Mouse (Mus musculus) midbrain, embryonic 11.5 days (tissue): ENCODE data around the gene Nr2c2ap. TPM values are rescaled to one million over a fixed set of nuclear protein-coding genes. Genes with fewer than 3 reads are reported as not detected.

Experiments used
- ATAC-seq: fragments of 200-750 bp; cut with Nextera tagmentation; 2 replicates; pipeline ENCODE4 v1.8.0; 2017; ENCODE audit warnings: moderate TSS enrichment, moderate library complexity; ENCODE audit not compliant: low FRiP score
- DNase-seq: peaks from one replicate; pipeline ENCODE4 v3.0.0; 2015; ENCODE audit warnings: low spot score; ENCODE audit errors: missing footprints
- H3K27ac ChIP-seq: fragments of 300-500 bp; sonication (generic); 2 replicates; pipeline ENCODE4 v1.5.1; 2014; ENCODE audit warnings: low read depth, low read length
- H3K27me3 ChIP-seq: fragments of 300-500 bp; sonication (generic); 2 replicates; pipeline ENCODE4 v1.6.1; 2014; ENCODE audit warnings: mild to moderate bottlenecking, low read length, moderate library complexity, mixed read lengths; ENCODE audit not compliant: control insufficient read depth, insufficient read depth
- H3K36me3 ChIP-seq: fragments of 300-500 bp; sonication (generic); 2 replicates; pipeline ENCODE4 v1.6.1; 2014; ENCODE audit warnings: mild to moderate bottlenecking, low read length, moderate library complexity, mixed read lengths; ENCODE audit not compliant: control insufficient read depth, insufficient read depth
- H3K4me1 ChIP-seq: fragments of 300-500 bp; sonication (generic); 2 replicates; pipeline ENCODE4 v1.6.1; 2014; ENCODE audit warnings: low read length; ENCODE audit not compliant: control insufficient read depth, insufficient read depth
- H3K4me2 ChIP-seq: fragments of 300-500 bp; sonication (generic); 2 replicates; pipeline ENCODE4 v1.6.1; 2014; ENCODE audit warnings: mild to moderate bottlenecking, moderate library complexity
- H3K4me3 ChIP-seq: fragments of 300-500 bp; sonication (generic); 2 replicates; pipeline ENCODE4 v1.5.1; 2014; ENCODE audit warnings: low read depth, low read length
- H3K9ac ChIP-seq: fragments of 300-500 bp; sonication (generic); 2 replicates; pipeline ENCODE4 v1.6.1; 2014; ENCODE audit warnings: low read length
- H3K9me3 ChIP-seq: fragments of 300-500 bp; sonication (generic); 2 replicates; pipeline ENCODE4 v1.6.1; 2016; ENCODE audit warnings: low read length; ENCODE audit not compliant: control insufficient read depth
- WGBS: fragments of 180-500 bp; shearing (Covaris S2); extraction: QIAGEN DNeasy Blood & Tissue Kit; methylation state at CpG from one replicate; pipeline ENCODE4 v1.1.7; 2014; 5-methylcytosine and 5-hydroxymethylcytosine counted together
- polyA plus RNA-seq: library from polyadenylated mRNA; unstranded; fragments of >200 nt; fragmentation: Nextera tagmentation; extraction: Ambion mirVana; gene quantifications from 2 replicates; pipeline ENCODE4 v1.2.1, GENCODE M21; 2014

Nr2c2ap gene
- polyA plus RNA-seq, 1 experiment from 2014 or later, result 14.3 TPM

GRCm38 (mm10) chr8:70152537-70153257, 21.6 kb downstream of the Nr2c2ap start:
- ATAC-seq, result peak; percentile 94
- no peak overlapping the region for H3K4me3 ChIP-seq

GRCm38 (mm10) chr8:70157240-70157800, 26.2 kb downstream of the Nr2c2ap start:
- Histone ChIP-seq H3K9ac (no peak overlapping the region), H3K9me3 (no peaks in the 10 kb centered on the region), H3K36me3 (no peaks in the 10 kb centered on the region), H3K27ac (0 out of 2 replicates have a peak overlapping the region, but pooled peaks have one; percentile 14), H3K4me1 (peaks cover 3% of the 10 kb centered on the region), H3K4me3 (no peak overlapping the region), H3K27me3 (no peaks in the 10 kb centered on the region), H3K4me2 (no peak overlapping the region)
- ATAC-seq, result no peak
- DNase-seq, result peak; percentile 53
- WGBS, result 88% methylated on average over 1 of the region's 1 CpGs

More at GRCm38 (mm10) chr8:70152537-70153257, 21.6 kb downstream of the Nr2c2ap start:
- no peaks in the 10 kb centered on the region for H3K9me3 ChIP-seq
- WGBS, result 13% methylated on average over 22 of the region's 22 CpGs
- peaks cover 4% of the 10 kb centered on the region for H3K4me1 ChIP-seq
- peak overlapping the region; percentile 29 for H3K4me2 ChIP-seq
- H3K27me3 ChIP-seq, result no peaks in the 10 kb centered on the region
- peak; percentile 93 for DNase-seq
- no peaks in the 10 kb centered on the region for H3K36me3 ChIP-seq
- no peak overlapping the region for H3K9ac ChIP-seq
- no peak overlapping the region for H3K27ac ChIP-seq

- Histone ChIP-seq H3K4me3 (peak overlapping the region; percentile 46), H3K27me3 (no peaks in the 10 kb centered on the region), H3K4me2 (peak overlapping the region; percentile 78), H3K27ac (no peak overlapping the region), H3K9ac (peak overlapping the region; percentile 71), H3K4me1 (no peaks in the 10 kb centered on the region), H3K36me3 (no peaks in the 10 kb centered on the region), H3K9me3 (no peaks in the 10 kb centered on the region)
- WGBS, result 12% methylated on average over 40 of the region's 40 CpGs
- ATAC-seq (peak; percentile 95), DNase-seq (peak; percentile 99)
Observed at GRCm38 (mm10) chr8:70158069-70158853, 27.1 kb downstream of the Nr2c2ap start.

DNA sequence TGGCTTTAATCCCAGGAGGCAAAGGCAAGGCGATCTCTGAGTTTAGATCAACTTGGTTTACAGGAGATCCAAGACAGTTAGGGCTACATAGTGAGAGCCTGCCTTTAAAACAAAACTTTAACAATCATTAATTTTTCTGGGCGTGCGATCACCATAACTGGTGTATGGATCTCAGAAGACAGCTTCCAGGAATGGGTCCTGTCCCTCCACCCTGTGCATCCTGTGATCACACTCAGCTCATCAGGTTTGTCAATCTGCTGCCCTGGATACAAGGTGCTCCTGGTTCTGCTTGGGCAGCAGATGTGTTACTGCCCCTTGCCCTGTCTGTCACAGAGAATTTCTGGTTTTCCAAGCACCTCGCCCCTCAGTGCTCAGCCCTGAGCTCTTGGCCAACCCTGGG, 28.1 kb downstream of the Nr2c2ap start:
- Histone ChIP-seq H3K9ac (no peak overlapping the region), H3K4me2 (no peak overlapping the region), H3K4me3 (no peak overlapping the region), H3K9me3 (no peaks in the 10 kb centered on the region), H3K36me3 (no peaks in the 10 kb centered on the region), H3K27ac (no peak overlapping the region), H3K27me3 (no peaks in the 10 kb centered on the region), H3K4me1 (no peaks in the 10 kb centered on the region)
- no peak for ATAC-seq
- WGBS, result 84% methylated on average over 4 of the region's 4 CpGs
- DNase-seq, result peak; percentile 59

- H3K9me3 ChIP-seq, result no peaks in the 10 kb centered on the region
- no peak overlapping the region for H3K27ac ChIP-seq
- 72% methylated on average over 13 of the region's 13 CpGs for WGBS
- no peak overlapping the region for H3K4me2 ChIP-seq
- no peaks in the 10 kb centered on the region for H3K36me3 ChIP-seq
- DNase-seq, result no peak
- H3K27me3 ChIP-seq, result peaks cover under 1% of the 10 kb centered on the region; the same call in 1 of the 2 replicates
- H3K4me3 ChIP-seq, result no peak overlapping the region
- no peak for ATAC-seq
- H3K9ac ChIP-seq, result no peak overlapping the region
- no peaks in the 10 kb centered on the region for H3K4me1 ChIP-seq
Observed at GRCm38 (mm10) chr8:70160015-70160414, 28.9 kb downstream of the Nr2c2ap start.

DNA sequence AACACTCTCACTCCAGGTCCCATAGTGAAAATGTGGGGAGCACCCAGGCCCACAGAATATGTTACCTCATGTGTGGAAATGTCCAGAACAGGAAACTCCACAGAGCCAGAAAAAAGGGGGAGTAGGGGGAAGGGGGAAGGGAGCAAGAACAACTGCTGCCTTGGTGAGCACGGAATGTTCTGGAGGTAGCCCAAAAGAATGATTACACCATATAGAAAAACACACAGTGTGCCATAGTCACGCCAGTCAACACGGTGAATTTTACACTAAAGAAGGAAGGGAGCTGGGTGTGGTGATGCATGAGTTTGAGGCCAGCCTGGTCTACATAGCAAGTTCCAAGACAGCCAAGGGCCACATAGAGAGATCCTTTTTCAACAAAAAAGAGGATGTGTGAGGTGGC, 32.2 kb downstream of the Nr2c2ap start:
- no peak overlapping the region for H3K4me2 ChIP-seq

DNA sequence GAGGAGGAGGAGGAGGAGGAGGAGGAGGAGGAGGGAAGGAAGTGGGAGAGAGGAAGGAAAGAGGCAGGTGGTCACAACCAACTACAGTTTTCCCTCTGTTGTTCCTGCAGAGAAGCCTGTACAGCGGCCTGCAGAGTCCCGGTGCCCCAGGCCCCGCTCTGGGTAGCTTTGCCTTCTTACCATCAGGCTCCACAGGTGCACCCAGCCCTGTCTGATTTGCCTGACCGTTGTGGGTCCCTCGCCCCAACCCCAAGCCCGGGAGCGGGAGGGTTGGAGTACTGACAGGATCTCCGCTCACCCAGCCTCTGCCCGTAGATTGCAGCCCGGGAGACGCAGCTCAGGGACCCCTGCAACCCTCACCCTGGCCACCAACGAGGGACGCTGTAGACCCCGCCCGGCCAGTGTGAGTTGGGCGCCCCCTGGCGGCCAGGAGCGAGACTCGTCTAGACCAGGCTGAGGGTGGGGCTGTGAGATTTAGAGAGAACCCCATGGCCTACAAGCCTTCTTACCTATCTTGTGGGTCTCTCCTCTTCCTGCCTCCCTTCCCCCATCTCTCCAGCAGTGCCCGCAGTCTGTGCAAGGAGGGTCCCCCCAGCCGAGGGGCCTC, 35.5 kb downstream of the Nr2c2ap start:
- DNase-seq (peak; percentile 99), ATAC-seq (peak; percentile 93)
- no peak overlapping the region for H3K27ac ChIP-seq
- 0 out of 2 replicates have a peak overlapping the region, but pooled peaks have one; percentile 20 for H3K4me3 ChIP-seq
- no peaks in the 10 kb centered on the region for H3K9me3 ChIP-seq
- under 1% methylated on average over 21 of the region's 21 CpGs for WGBS
- peak overlapping the region; percentile 45 for H3K4me2 ChIP-seq
- 0 out of 2 replicates have a peak, but pooled peaks cover 2% of the 10 kb centered on the region for H3K4me1 ChIP-seq
- no peaks in the 10 kb centered on the region for H3K36me3 ChIP-seq
- H3K9ac ChIP-seq, result peak overlapping the region; percentile 31; the same call in 1 of the 2 replicates
- peaks cover 12% of the 10 kb centered on the region; the same call in 1 of the 2 replicates for H3K27me3 ChIP-seq

More for the DNA sequence above, 32.2 kb downstream of the Nr2c2ap start:
- DNase-seq (no peak), ATAC-seq (no peak)
- H3K4me1 ChIP-seq, result 0 out of 2 replicates have a peak, but pooled peaks cover 2% of the 10 kb centered on the region
- H3K27me3 ChIP-seq, result peaks cover 12% of the 10 kb centered on the region; the same call in 1 of the 2 replicates
- H3K4me3 ChIP-seq, result no peak overlapping the region
- H3K27ac ChIP-seq, result no peak overlapping the region
- H3K9ac ChIP-seq, result no peak overlapping the region
- H3K9me3 ChIP-seq, result no peaks in the 10 kb centered on the region
- no peaks in the 10 kb centered on the region for H3K36me3 ChIP-seq
- WGBS, result 84% methylated on average over 3 of the region's 3 CpGs

- no peaks in the 10 kb centered on the region for H3K9me3 ChIP-seq
- no peak for ATAC-seq
- H3K27ac ChIP-seq, result no peak overlapping the region
- 83% methylated on average over 3 of the region's 3 CpGs for WGBS
- DNase-seq, result no peak
- H3K36me3 ChIP-seq, result no peaks in the 10 kb centered on the region
- no peak overlapping the region for H3K4me3 ChIP-seq
- peaks cover 10% of the 10 kb centered on the region; the same call in 1 of the 2 replicates for H3K27me3 ChIP-seq
- H3K4me2 ChIP-seq, result no peak overlapping the region
- H3K9ac ChIP-seq, result no peak overlapping the region
- H3K4me1 ChIP-seq, result peaks cover 12% of the 10 kb centered on the region; the same call in 1 of the 2 replicates
Observed at GRCm38 (mm10) chr8:70170116-70170515, 39.0 kb downstream of the Nr2c2ap start.
